Mouse (Mus musculus) heart, postnatal 0 days (tissue): Measurements from ENCODE around the gene Pam16. TPM values are rescaled to one million over a fixed set of nuclear protein-coding genes. Genes with fewer than 3 reads are reported as not detected.

Source experiments
- ATAC-seq: fragments of 200-750 bp; cut with Nextera tagmentation; 2 replicates; pipeline ENCODE4 v1.8.0; 2017; ENCODE audit warnings: low read depth, moderate number of reproducible peaks, moderate library complexity; ENCODE audit not compliant: insufficient read depth
- DNase-seq: peaks from one replicate; pipeline ENCODE4 v3.0.0-alpha.2; 2016; ENCODE audit warnings: low spot score
- H3K27ac ChIP-seq: fragments of 300-500 bp; sonication (generic); 2 replicates; pipeline ENCODE4 v1.5.1; 2014; ENCODE audit warnings: low read depth, mild to moderate bottlenecking
- H3K27me3 ChIP-seq: fragments of 300-500 bp; sonication (generic); 2 replicates; pipeline ENCODE4 v1.6.1; 2014; ENCODE audit warnings: low read length, mixed read lengths; ENCODE audit not compliant: control insufficient read depth, insufficient read depth
- H3K36me3 ChIP-seq: fragments of 300-500 bp; sonication (generic); replicated peaks from 2 replicates; pipeline ENCODE4 v1.6.1; 2014; ENCODE audit warnings: low read length, mixed read lengths; ENCODE audit not compliant: control insufficient read depth, insufficient read depth
- H3K4me1 ChIP-seq: fragments of 300-500 bp; sonication (generic); 2 replicates; pipeline ENCODE4 v1.6.1; 2014; ENCODE audit warnings: antibody characterized with exemption; ENCODE audit not compliant: control insufficient read depth, insufficient read depth
- H3K4me2 ChIP-seq: fragments of 300-500 bp; sonication (generic); 2 replicates; pipeline ENCODE4 v1.6.1; 2014; ENCODE audit warnings: low read depth, mild to moderate bottlenecking, low read length, moderate library complexity
- H3K4me3 ChIP-seq: fragments of 300-500 bp; sonication (generic); 2 replicates; pipeline ENCODE4 v1.5.1; 2014; ENCODE audit warnings: low read depth, low read length
- H3K9ac ChIP-seq: fragments of 300-500 bp; sonication (generic); replicated peaks from 2 replicates; pipeline ENCODE4 v1.6.1; 2014; ENCODE audit warnings: low read depth, low read length, mixed read lengths
- H3K9me3 ChIP-seq: fragments of 300-500 bp; sonication (generic); replicated peaks from 2 replicates; pipeline ENCODE4 v1.6.1; 2016; ENCODE audit warnings: low read length; ENCODE audit not compliant: control insufficient read depth
- CTCF ChIP-seq: IDR thresholded peaks from 2 replicates; pipeline ENCODE4 v1.5.1; 2016; ENCODE audit warnings: antibody characterized with exemption, control low read depth, low read depth
- EP300 ChIP-seq: IDR thresholded peaks from 2 replicates; pipeline ENCODE4 v1.6.1; 2016; ENCODE audit warnings: antibody characterized with exemption, low read depth
- WGBS: fragments of 180-500 bp; shearing (Covaris S2); extraction: QIAGEN DNeasy Blood & Tissue Kit; methylation state at CpG from one replicate; pipeline ENCODE4 v1.1.7; 2014; 5-methylcytosine and 5-hydroxymethylcytosine counted together
- polyA plus RNA-seq: library from polyadenylated mRNA; unstranded; fragments of >200 nt; fragmentation: Nextera tagmentation; extraction: Ambion mirVana; gene quantifications from 2 replicates; pipeline ENCODE4 v1.2.1, GENCODE M21; 2015
- total RNA-seq: library from RNA; depleted of rRNA; stranded (reverse); fragments of >200 nt; gene quantifications from 2 replicates; pipeline ENCODE4 v1.2.3, GENCODE M21; 2014; ENCODE audit warnings: low replicate concordance

Pam16 gene
- total and polyA plus RNA-seq, 2 experiments from 2014 or later: 74.9 to 172 TPM

- Histone ChIP-seq H3K36me3 (peaks cover 34% of the 10 kb centered on the region), H3K27ac (peak overlapping the region; percentile 55), H3K9me3 (no peaks in the 10 kb centered on the region), H3K27me3 (no peaks in the 10 kb centered on the region), H3K4me1 (peaks cover 63% of the 10 kb centered on the region), H3K9ac (no peak overlapping the region), H3K4me2 (no peak overlapping the region), H3K4me3 (no peak overlapping the region)
- TF ChIP-seq CTCF: no peak
- TF ChIP-seq EP300: no peak
- ATAC-seq (no peak), DNase-seq (no peak)
- WGBS: 71% methylated on average over 4 of the region's 4 CpGs
These were observed 22.0 kb upstream of the Pam16 start for GRCm38 (mm10) chr16:4646831-4647230.

- ATAC-seq (no peak), DNase-seq (no peak)
- peaks cover 27% of the 10 kb centered on the region for H3K36me3 ChIP-seq
- H3K27ac ChIP-seq: no peak overlapping the region; the same call in 1 of the 2 replicates
- WGBS: 68% methylated on average over 4 of the region's 4 CpGs
- H3K27me3 ChIP-seq: no peaks in the 10 kb centered on the region
- no peaks in the 10 kb centered on the region for H3K9me3 ChIP-seq
- no peak overlapping the region for H3K4me2 ChIP-seq
- no peak overlapping the region for H3K4me3 ChIP-seq
- TF ChIP-seq CTCF (no peak), EP300 (no peak)
- H3K4me1 ChIP-seq: peaks cover 67% of the 10 kb centered on the region
- H3K9ac ChIP-seq: no peak overlapping the region
These were observed 21.1 kb upstream of the Pam16 start for GRCm38 (mm10) chr16:4645867-4646266.

- H3K36me3 ChIP-seq: peaks cover 6% of the 10 kb centered on the region
- H3K4me2 ChIP-seq: peak overlapping the region; percentile 75
- peak; percentile 69; the same call in 1 of the 2 replicates for TF ChIP-seq EP300
- TF ChIP-seq CTCF: no peak; the same call in 1 of the 2 replicates
- WGBS: 29% methylated on average over 11 of the region's 11 CpGs
- H3K9me3 ChIP-seq: no peaks in the 10 kb centered on the region
- peak overlapping the region; percentile 93 for H3K27ac ChIP-seq
- ATAC-seq: peak; percentile 68
- H3K4me3 ChIP-seq: no peak overlapping the region
- H3K4me1 ChIP-seq: peaks cover 73% of the 10 kb centered on the region
- DNase-seq: peak; percentile 73
- no peaks in the 10 kb centered on the region for H3K27me3 ChIP-seq
- no peak overlapping the region for H3K9ac ChIP-seq
These were observed 19.1 kb upstream of the Pam16 start for GRCm38 (mm10) chr16:4643670-4644419.

GRCm38 (mm10) chr16:4642937-4643336 is 18.1 kb upstream of the Pam16 start:
- H3K4me3 ChIP-seq: peak overlapping the region; percentile 71

GRCm38 (mm10) chr16:4642190-4642589 is 17.4 kb upstream of the Pam16 start:
- peak overlapping the region; percentile 42; the same call in 1 of the 2 replicates for H3K9ac ChIP-seq
- H3K4me2 ChIP-seq: peak overlapping the region; percentile 75
- no peaks in the 10 kb centered on the region for H3K36me3 ChIP-seq
- no peaks in the 10 kb centered on the region for H3K9me3 ChIP-seq
- ATAC-seq: peak; percentile 78
- TF ChIP-seq CTCF: no peak
- TF ChIP-seq EP300: 0 out of 2 replicates have a peak, but pooled peaks have one; percentile 1
- H3K4me3 ChIP-seq: peak overlapping the region; percentile 71
- WGBS: 16% methylated on average over 13 of the region's 13 CpGs
- DNase-seq: peak; percentile 93
- peak overlapping the region; percentile 93 for H3K27ac ChIP-seq
- no peaks in the 10 kb centered on the region for H3K27me3 ChIP-seq
- H3K4me1 ChIP-seq: peaks cover 64% of the 10 kb centered on the region

More at GRCm38 (mm10) chr16:4642937-4643336, 18.1 kb upstream of the Pam16 start:
- TF ChIP-seq CTCF (no peak), EP300 (no peak)
- WGBS: 60% methylated on average over 6 of the region's 6 CpGs
- Histone ChIP-seq H3K4me1 (peaks cover 71% of the 10 kb centered on the region), H3K36me3 (no peaks in the 10 kb centered on the region), H3K9me3 (no peaks in the 10 kb centered on the region), H3K27ac (peak overlapping the region; percentile 93), H3K4me2 (peak overlapping the region; percentile 75), H3K27me3 (no peaks in the 10 kb centered on the region), H3K9ac (peak overlapping the region; percentile 42; the same call in 1 of the 2 replicates)
- DNase-seq (no peak), ATAC-seq (no peak)
